Mouse (Mus musculus) ES-E14 (cell line): ENCODE measurements at regions not wholly inside any gene's neighbourhood (a gene's known extent, or its start where the extent isn't known, plus 50 kb on each side); places are given as distances from the start of the nearest gene placed in this dataset.

Experiments
- CHD2 ChIP-seq: IDR thresholded peaks from 2 replicates; pipeline ENCODE4 v1.6.1; 2014; ENCODE audit warnings: mild to moderate bottlenecking, low read depth, low read length, inconsistent platforms
- MAFK ChIP-seq: IDR thresholded peaks from 2 replicates; pipeline ENCODE4 v1.6.1; 2014; ENCODE audit warnings: mild to moderate bottlenecking, low read depth, low read length, inconsistent platforms; ENCODE audit not compliant: insufficient read depth
- ZC3H11A ChIP-seq: IDR thresholded peaks from 2 replicates; pipeline ENCODE4 v1.6.1; 2012; ENCODE audit warnings: low read depth, mild to moderate bottlenecking, inconsistent platforms, low read length, borderline replicate concordance
- ZNF384 ChIP-seq: IDR thresholded peaks from 2 replicates; pipeline ENCODE4 v1.6.1; 2012; ENCODE audit warnings: low read depth, low read length, inconsistent platforms

- TF ChIP-seq CHD2: no peak
- TF ChIP-seq ZNF384: no peak
- no peak for TF ChIP-seq MAFK
- no peak for TF ChIP-seq ZC3H11A
Observed at GRCm38 (mm10) chr19:54170361-54170760, 126.4 kb downstream of the Adra2a start.
